Mouse (Mus musculus): ENCODE results near the gene Ggct.

DNA sequence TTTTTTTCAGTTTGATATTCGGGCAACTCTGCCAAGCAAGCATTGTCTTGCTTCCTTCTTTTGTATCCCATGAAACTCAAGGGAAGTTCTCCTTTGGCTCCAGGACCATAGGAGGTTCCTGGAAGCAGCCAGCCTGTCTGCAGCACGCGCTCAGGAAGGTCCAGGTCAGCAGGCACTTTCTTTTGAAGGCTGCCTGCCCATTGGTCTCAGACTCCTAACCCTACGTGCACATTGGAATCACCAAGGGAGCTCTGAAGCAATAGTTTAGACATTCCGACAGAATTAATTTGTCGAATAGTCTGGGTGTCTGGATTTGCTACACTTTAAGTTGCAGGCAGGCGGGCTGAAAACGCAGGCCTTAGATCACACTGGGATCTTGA lies 21.0 kb downstream of the Ggct start:
- TF ChIP-seq CTCF (IDR thresholded peaks at IDR 0.05; ENCODE audit: extremely low read depth, insufficient read length, insufficient replicate concordance, low read depth, low read length) (no peak), POLR2A (IDR thresholded peaks at IDR 0.05; ENCODE audit: low read depth, low read length) (no peak)

Measured in small intestine, adult 2 months (tissue).